Mouse (Mus musculus): ENCODE results near the gene Uqcr11. TPM values are rescaled to one million over a fixed set of nuclear protein-coding genes. Genes with fewer than 3 reads are reported as not detected.

The Uqcr11 gene
- polyA plus RNA-seq, 1 experiment, result 182 TPM

- no peaks in the 10 kb centered on the region for H3K4me1 ChIP-seq (ENCODE audit: control insufficient read depth, insufficient read depth, low read length)
- H3K4me3 ChIP-seq (ENCODE audit: insufficient read depth, low read length), result no peak overlapping the region
- no peak overlapping the region for H3K27ac ChIP-seq (ENCODE audit: insufficient read depth, low read length)
- TF ChIP-seq POLR2A (IDR thresholded peaks at IDR 0.05; ENCODE audit: low read depth, low read length) (no peak), CTCF (IDR thresholded peaks at IDR 0.05; ENCODE audit: borderline replicate concordance, insufficient read depth, low read length) (no peak)
Measured at GRCm38 (mm10) chr10:80419419-80419818, 12.8 kb upstream of the Uqcr11 start.

- Histone ChIP-seq H3K27ac (ENCODE audit: insufficient read depth, low read length) (no peak overlapping the region), H3K4me3 (ENCODE audit: insufficient read depth, low read length) (no peak overlapping the region), H3K4me1 (ENCODE audit: control insufficient read depth, insufficient read depth, low read length) (no peaks in the 10 kb centered on the region)
- no peak for TF ChIP-seq POLR2A (IDR thresholded peaks at IDR 0.05; ENCODE audit: low read depth, low read length)
- TF ChIP-seq CTCF (IDR thresholded peaks at IDR 0.05; ENCODE audit: borderline replicate concordance, insufficient read depth, low read length), result no peak
Measured at GRCm38 (mm10) chr10:80418311-80418710, 11.7 kb upstream of the Uqcr11 start.

- no peak overlapping the region for H3K27ac ChIP-seq (ENCODE audit: insufficient read depth, low read length)
- TF ChIP-seq CTCF (IDR thresholded peaks at IDR 0.05; ENCODE audit: borderline replicate concordance, insufficient read depth, low read length) (no peak), POLR2A (IDR thresholded peaks at IDR 0.05; ENCODE audit: low read depth, low read length) (no peak)
Measured at GRCm38 (mm10) chr10:80417841-80418240, 11.2 kb upstream of the Uqcr11 start.

GRCm38 (mm10) chr10:80417371-80417770 lies 10.7 kb upstream of the Uqcr11 start:
- H3K4me1 ChIP-seq (ENCODE audit: control insufficient read depth, insufficient read depth, low read length), result no peaks in the 10 kb centered on the region
- H3K4me3 ChIP-seq (ENCODE audit: insufficient read depth, low read length), result no peak overlapping the region
- TF ChIP-seq POLR2A (IDR thresholded peaks at IDR 0.05; ENCODE audit: low read depth, low read length), result no peak
- no peak for TF ChIP-seq CTCF (IDR thresholded peaks at IDR 0.05; ENCODE audit: borderline replicate concordance, insufficient read depth, low read length)
- H3K27ac ChIP-seq (ENCODE audit: insufficient read depth, low read length), result no peak overlapping the region

More at GRCm38 (mm10) chr10:80417841-80418240, 11.2 kb upstream of the Uqcr11 start:
- Histone ChIP-seq H3K4me1 (ENCODE audit: control insufficient read depth, insufficient read depth, low read length) (no peaks in the 10 kb centered on the region), H3K4me3 (ENCODE audit: insufficient read depth, low read length) (no peak overlapping the region)

- Histone ChIP-seq H3K27ac (ENCODE audit: insufficient read depth, low read length) (no peak overlapping the region), H3K4me1 (ENCODE audit: control insufficient read depth, insufficient read depth, low read length) (no peaks in the 10 kb centered on the region), H3K4me3 (ENCODE audit: insufficient read depth, low read length) (no peak overlapping the region)
- no peak for TF ChIP-seq POLR2A (IDR thresholded peaks at IDR 0.05; ENCODE audit: low read depth, low read length)
- no peak for TF ChIP-seq CTCF (IDR thresholded peaks at IDR 0.05; ENCODE audit: borderline replicate concordance, insufficient read depth, low read length)
Measured at GRCm38 (mm10) chr10:80415566-80415965, 8.9 kb upstream of the Uqcr11 start.

- no peak overlapping the region for H3K27ac ChIP-seq (ENCODE audit: insufficient read depth, low read length)
- no peak overlapping the region for H3K4me3 ChIP-seq (ENCODE audit: insufficient read depth, low read length)
- no peak for TF ChIP-seq CTCF (IDR thresholded peaks at IDR 0.05; ENCODE audit: borderline replicate concordance, insufficient read depth, low read length)
- TF ChIP-seq POLR2A (IDR thresholded peaks at IDR 0.05; ENCODE audit: low read depth, low read length), result no peak
- H3K4me1 ChIP-seq (ENCODE audit: control insufficient read depth, insufficient read depth, low read length), result no peaks in the 10 kb centered on the region
Measured at GRCm38 (mm10) chr10:80412656-80413541, 6.3 kb upstream of the Uqcr11 start.

- Histone ChIP-seq H3K4me1 (ENCODE audit: control insufficient read depth, insufficient read depth, low read length) (peaks cover 10% of the 10 kb centered on the region), H3K4me3 (ENCODE audit: insufficient read depth, low read length) (no peak overlapping the region), H3K27ac (ENCODE audit: insufficient read depth, low read length) (peak overlapping the region; percentile 38; the same call in 1 of the 2 replicates)
- TF ChIP-seq POLR2A (IDR thresholded peaks at IDR 0.05; ENCODE audit: low read depth, low read length) (no peak), CTCF (IDR thresholded peaks at IDR 0.05; ENCODE audit: borderline replicate concordance, insufficient read depth, low read length) (no peak)
Measured at GRCm38 (mm10) chr10:80407924-80408323, 1.3 kb upstream of the Uqcr11 start.

GRCm38 (mm10) chr10:80405481-80406173 lies 1.0 kb downstream of the Uqcr11 start:
- Histone ChIP-seq H3K4me3 (ENCODE audit: insufficient read depth, low read length) (peak overlapping the region; percentile 85), H3K27ac (ENCODE audit: insufficient read depth, low read length) (no peak overlapping the region), H3K4me1 (ENCODE audit: control insufficient read depth, insufficient read depth, low read length) (peaks cover 10% of the 10 kb centered on the region)
- TF ChIP-seq POLR2A (IDR thresholded peaks at IDR 0.05; ENCODE audit: low read depth, low read length), result no peak
- TF ChIP-seq CTCF (IDR thresholded peaks at IDR 0.05; ENCODE audit: borderline replicate concordance, insufficient read depth, low read length), result 0 out of 2 replicates have a peak, but pooled peaks have one; percentile 23

- H3K4me1 ChIP-seq (ENCODE audit: control insufficient read depth, insufficient read depth, low read length), result peaks cover 10% of the 10 kb centered on the region
- H3K4me3 ChIP-seq (ENCODE audit: insufficient read depth, low read length), result no peak overlapping the region
- H3K27ac ChIP-seq (ENCODE audit: insufficient read depth, low read length), result no peak overlapping the region
- TF ChIP-seq POLR2A (IDR thresholded peaks at IDR 0.05; ENCODE audit: low read depth, low read length) (no peak), CTCF (IDR thresholded peaks at IDR 0.05; ENCODE audit: borderline replicate concordance, insufficient read depth, low read length) (peak; percentile 39; the same call in 1 of the 2 replicates)
Measured at GRCm38 (mm10) chr10:80403044-80403692, 3.5 kb downstream of the Uqcr11 start.

Measured in embryonic fibroblast, embryonic 13.5 days (primary cell).